Mouse (Mus musculus) large intestine, adult 2 months (tissue): ENCODE measurements around the gene Wdr86. TPM values are rescaled to one million over a fixed set of nuclear protein-coding genes. Genes with fewer than 3 reads are reported as not detected.
A peak's percentile ranks its signal among the peaks of the same experiment; 100 is the strongest.
"Not testable (repeated sequence)": the region's sequence is repeated elsewhere in the genome, so short reads cannot be mapped to it uniquely, and the experiment has no call there.

ENCODE experiments used
- DNase-seq: peaks from one replicate; pipeline ENCODE4 v3.0.0-alpha.2; 2012; ENCODE audit warnings: low read depth, low spot score
- WGBS: fragments of 180-500 bp; shearing (Covaris S2); methylation state at CpG from one replicate; pipeline ENCODE4 v1.1.7; 2018; 5-methylcytosine and 5-hydroxymethylcytosine counted together
- polyA plus RNA-seq: library from polyadenylated mRNA; depleted of rRNA; stranded (reverse); fragments of >200 nt; gene quantifications from 2 replicates; pipeline ENCODE4 v1.2.3, GENCODE M21; 2012; rRNA removed

The Wdr86 gene
- polyA plus RNA-seq: 0.62 and 1.3 TPM in 2 replicates

DNA sequence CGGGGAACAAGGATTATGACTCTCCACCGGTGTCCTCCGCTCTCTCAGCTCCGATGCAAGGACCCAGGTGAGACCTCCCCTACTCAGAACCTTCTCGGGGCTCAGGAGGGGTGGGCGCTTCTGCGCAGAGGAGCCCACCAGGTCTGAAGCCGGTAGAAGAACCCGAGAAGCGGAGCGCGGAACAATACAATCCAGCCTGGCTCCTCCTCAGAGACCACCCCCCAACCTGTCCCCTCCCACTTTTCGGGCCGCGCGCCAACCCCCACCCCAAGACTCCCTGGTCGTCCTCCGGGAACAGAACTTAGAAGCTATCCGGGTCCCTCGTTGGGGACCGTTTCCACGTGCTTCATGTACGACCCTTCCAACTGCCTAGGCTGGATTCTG is at the start of gene Wdr86:
Gene Wdr86 (minus strand): TSS at position 240 of the 384 bp plus-strand sequence.
- DNase-seq: no peak
- 4% methylated on average over 23 of the region's 23 CpGs for WGBS

DNA sequence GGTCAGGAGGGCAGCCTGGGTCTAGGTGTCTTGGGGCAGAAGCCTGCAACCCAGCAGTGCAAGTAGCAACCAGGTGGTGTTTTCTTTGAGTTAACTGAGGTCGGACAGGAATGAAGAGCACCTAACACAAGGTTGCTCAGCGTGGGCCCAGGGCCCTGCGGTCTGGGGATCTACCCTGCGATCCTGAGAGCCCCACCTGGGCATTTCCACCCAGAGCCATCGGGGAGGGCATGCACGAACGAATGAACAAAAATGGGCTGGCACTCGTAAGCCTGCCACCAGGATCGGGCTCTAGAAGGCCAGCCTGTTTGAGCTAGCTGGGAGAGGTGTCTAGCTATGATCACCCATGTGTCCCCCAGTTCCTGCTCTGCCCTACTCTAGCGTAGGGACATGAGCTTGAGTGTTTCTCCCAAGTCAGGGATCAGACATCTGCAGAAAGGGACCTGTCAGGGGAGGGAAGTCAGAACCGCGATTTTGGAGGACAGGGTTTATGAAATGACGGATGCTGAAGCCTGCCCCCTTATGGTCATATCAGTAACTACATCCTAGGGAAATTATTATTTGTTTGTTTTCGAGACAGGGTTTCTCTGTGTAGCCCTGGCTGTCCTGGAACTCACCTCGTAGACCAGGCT is 49.5 kb upstream of the Wdr86 start:
- WGBS: 51% methylated on average over 15 of the region's 15 CpGs
- no peak for DNase-seq

DNA sequence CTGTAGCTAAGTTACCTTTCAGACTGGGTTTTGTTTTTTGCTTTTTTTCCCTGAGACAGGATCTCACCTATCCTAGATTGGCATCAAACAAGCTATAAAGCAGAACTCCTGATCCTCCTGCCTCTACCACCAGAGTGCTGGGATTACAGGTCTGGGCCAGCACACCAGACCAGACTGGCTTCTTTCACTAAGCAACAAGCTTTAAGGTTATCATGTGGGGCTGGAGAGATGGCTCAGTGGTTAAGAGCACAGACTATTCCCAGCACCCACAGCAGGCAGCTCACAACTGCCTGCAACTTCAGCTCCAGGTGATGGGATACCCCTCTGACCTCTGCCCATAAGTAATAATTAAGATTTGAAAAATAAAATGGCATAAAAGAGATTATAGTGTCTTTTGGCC is 48.8 kb upstream of the Wdr86 start:
- DNase-seq: no peak

DNA sequence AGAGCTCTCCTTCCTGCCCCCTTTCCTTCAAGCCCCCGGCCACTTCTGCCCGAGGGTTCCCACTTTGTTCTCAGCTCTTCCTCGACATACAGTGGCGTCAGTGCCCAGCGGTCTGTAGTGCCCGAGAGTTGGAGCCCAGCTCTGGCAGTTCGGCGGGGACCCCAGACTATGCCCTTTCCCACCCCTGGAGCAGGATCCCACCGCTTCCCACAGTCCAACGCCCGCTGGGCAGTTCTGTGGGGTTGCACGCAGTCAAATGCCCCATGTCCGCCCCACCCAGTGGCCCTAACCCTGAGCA is 48.3 kb upstream of the Wdr86 start:
- WGBS: 71% methylated on average over 13 of the region's 13 CpGs

DNA sequence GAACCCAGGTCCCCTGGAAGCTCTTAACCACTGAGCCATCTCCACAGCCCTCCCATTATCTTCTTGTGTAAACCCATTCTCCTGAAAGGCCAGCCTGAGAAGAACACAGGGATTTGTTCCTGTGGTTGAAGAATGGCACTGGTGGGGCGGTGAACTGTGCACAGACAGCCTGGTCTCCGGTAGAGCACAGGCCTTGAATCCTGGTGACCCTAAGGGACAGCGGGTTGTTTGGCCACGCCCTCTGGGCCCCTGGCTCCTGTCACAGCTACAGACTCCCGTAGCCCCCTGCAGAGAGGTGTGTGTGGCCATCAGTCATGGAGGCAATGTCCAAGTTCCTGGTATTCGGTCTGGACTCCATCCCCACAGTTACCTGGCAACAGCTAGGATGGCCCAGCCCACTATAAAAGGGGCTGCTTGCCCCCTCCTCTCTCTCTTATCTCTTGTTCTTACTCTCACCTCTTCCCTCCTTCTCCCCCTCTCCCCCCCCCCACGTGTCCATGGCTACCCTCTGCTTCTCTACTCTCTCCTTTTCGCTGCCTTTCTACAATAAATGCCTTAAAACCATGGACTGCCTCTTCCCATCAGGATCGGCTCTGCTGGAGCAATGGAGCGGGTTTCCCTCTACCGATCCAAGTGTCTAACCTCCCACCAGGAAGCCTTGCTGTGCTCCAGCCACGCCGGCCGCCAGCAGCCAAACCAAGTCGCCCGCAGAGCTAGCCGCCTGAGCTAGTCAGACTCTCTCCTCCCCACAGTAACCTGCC is 47.7 kb upstream of the Wdr86 start:
- 53% methylated on average over 17 of the region's 17 CpGs for WGBS
- DNase-seq: no peak

More for the DNA sequence above, 48.3 kb upstream of the Wdr86 start:
- DNase-seq: no peak

DNA sequence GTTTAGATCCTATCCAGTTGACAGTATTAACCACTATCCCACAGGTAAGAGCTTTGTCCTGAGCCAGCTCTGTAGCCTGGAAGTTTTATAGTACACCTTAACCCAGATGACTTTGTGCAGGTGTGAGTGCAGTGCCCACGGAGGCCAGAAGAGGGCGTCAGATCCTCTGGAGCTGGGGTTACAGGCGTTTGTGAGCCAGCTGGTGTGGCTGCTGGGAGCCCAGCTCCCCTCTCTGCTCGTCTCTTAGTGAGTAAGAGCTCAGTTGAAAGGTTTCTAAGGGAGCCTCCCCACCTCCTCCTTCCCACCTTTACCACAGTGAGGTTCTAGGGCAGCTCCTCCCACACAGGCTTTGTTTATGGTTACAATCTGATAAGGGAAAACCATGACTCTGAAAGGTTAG is 46.2 kb upstream of the Wdr86 start:
- 55% methylated on average over 4 of the region's 4 CpGs for WGBS
- no peak for DNase-seq

DNA sequence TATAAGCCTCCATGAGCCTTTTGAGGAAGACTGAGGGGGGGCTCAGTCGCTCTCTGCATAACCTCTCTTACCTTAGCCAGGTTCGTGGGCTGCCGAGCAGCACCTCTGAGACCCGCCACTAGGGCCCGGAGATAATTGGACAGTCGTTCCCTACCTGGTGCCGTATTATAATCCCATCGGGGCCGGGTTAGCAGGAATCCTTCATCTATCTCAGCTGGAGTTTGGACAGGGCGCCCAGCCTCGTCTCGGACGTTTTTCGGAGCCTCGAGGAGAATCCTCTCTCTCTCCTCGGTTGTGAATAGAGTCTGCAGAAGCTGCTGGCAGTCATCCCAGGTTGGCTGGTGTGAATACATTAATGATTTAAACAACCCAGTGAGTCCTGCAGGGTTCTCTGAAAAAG is 44.0 kb upstream of the Wdr86 start:
- 85% methylated on average over 16 of the region's 16 CpGs for WGBS
- DNase-seq: not testable (repeated sequence)

DNA sequence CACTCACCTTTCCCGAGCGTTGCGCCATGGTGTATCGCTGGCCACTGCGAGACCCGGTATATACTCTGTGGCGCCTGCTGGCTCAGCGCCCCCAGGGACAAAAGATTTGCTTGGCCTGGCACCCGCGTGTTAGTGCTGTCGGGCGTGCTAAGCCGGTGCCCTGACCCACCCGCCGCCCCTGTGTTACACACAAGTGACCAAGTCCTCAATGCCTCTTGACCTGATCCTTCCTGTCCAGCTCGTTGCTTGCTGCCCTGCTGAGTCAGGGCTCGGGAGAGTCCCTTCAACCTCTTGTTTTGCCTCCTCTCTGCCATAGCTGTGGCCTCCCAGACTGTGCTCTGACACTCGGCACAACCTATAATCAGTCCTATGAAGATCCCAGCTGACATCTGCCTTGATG is 27.3 kb upstream of the Wdr86 start, which contains the start of gene Crygn:
Gene Crygn (minus strand): TSS at position 193 of the 400 bp plus-strand sequence.
- no peak for DNase-seq
- 68% methylated on average over 18 of the region's 18 CpGs for WGBS

DNA sequence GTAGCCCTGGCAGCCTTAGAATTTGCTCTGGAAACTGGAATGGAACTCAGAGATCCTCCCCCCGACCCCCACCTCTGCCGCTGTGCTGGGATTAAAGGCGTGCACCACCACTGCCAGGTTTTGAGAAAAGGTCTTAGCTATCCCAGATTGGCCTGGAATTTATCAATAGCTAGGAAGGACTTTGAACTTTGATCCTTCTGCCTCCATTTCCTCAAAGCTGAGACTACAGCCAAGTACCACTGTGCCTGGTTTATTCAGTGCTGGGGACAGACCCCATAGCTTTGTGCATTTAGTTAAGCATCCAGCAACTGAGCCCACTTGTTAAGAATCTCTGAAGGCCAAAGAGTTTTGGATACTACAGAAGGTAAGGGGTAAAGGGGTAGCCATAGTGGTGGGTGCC is 26.4 kb upstream of the Wdr86 start:
- no peak for DNase-seq
- WGBS: 52% methylated on average over 3 of the region's 3 CpGs

DNA sequence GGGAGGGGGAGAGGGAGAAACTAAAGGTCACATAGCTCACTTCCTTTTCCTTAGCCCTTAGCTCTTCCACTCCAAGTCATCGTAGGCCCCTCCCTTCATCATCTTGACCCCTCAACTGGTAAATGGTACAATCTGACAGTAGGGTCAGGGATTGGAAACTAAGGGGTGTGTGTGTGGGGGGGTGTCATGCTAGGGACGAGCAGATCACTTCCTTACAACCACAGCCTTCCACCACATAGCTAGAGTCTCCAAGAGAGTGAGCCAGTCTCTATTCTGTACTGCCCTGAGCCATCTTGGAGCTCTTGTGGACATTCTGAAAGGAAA is 21.6 kb upstream of the Wdr86 start:
- DNase-seq: no peak
- 0% methylated on average over 2 of the region's 2 CpGs for WGBS

DNA sequence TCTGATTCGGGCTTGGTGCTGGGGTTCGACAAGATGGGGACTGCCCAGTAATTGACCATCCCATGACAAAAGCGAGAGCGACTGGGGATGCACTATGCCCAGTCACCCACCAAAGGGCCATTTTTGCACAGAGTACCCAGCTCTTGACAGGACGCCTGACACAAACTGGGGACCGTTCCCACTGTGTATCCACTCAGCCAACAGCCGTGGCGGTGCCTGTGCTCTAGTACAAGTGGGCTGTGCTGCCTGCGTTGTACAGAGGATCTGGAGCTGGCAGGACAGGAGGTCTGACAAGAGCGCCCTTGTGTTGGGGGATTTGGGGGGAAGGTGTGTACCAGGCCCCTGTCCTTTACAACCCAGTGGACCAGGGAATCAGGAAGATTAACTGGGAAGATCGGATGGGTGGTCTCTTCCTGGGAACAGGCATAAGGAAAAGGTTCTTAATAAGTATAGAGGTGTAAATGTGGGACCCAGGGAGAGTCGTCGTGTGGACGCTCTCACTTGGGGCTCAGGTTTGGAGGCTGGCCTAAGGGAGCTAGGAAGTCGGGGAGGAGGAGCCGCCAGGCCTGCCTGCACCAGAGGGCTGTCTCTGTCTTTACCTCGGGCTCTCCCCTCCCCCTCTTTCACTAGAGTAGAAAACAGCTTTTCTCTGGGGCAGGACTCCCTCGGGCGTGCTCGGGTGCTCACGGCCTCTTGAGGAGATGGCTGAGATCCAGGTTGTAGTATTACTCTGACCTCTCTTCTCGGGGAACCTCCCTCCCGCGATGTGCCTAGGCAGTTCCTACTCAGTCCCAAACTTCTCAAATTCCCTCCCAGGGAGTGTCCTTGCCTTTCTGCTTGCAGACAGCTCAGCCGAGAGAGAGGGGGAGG is 21.0 kb upstream of the Wdr86 start:
- whole genome bisulfite sequencing: 2% methylated on average over 25 of the region's 25 CpGs
- DNase-seq: peak; percentile 32

DNA sequence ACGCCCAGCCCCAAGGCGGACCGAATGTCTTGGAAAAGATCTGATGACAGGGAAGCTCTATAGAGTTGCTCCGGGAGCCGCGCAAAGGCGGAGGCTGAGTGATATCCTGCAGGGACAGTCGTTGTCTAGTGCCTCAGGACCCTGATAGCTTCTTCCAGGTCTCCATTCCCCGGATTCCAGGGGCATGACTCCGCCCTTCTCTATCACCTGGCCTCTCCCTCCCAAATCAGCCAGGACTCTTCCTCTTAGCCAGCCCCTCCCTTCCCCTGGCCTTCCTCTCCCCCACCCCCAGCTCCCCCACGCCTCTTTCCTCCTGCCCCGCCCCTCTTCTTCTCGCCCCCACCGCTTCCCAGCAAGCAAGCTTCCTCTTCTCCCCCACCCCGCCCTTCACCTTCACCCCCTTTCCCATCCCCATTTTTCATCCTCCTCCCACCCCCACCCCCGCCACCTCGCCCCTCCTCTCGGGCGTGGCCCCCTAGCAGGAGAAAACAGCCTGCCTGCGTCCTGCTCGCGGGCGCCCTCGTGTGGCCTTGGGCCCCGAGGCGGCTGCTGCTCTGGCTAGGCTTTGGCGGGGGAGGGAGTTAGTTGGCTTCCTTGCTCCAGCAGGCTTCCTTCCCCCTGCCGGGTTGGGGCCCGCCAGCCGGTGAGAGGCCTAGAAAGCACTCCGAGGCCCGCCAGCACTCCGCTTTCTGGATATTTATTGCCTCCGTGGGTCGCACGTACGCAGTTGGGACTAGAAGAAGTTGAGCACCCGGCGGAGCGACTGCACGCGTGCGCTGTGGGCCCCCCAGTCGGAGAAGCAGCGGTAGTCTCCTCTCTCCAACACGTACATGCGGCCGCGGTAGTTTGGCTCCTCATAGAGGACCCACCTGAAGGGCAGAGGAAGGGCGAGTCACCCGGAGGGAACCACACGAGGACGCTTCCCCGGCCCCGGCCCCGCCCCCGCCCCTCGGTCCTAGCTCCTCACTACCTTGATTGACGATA is 20.1 kb upstream of the Wdr86 start:
- peak; percentile 73 for DNase-seq
- WGBS: 2% methylated on average over 59 of the region's 59 CpGs

DNA sequence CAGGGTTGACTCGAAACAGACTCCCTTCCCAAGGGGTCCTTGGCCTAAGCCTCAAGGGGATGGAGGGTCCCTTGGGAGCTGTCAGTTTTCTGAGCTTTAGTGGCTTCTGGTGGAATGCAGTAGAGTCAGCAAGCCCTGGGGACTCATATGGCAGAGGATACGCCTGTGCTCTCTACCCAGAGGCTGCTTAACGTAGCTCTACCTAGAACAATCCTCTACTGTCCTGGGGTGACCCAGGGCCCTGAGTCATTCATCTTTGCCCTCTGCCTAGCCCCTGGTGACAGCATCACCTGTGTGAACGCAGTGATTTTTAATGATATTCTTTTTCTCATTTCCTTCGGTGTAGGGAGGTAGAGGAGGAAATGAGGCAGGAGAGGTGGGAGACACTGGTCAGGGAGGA is 19.2 kb upstream of the Wdr86 start:
- no peak for DNase-seq
- 64% methylated on average over 5 of the region's 5 CpGs for WGBS

DNA sequence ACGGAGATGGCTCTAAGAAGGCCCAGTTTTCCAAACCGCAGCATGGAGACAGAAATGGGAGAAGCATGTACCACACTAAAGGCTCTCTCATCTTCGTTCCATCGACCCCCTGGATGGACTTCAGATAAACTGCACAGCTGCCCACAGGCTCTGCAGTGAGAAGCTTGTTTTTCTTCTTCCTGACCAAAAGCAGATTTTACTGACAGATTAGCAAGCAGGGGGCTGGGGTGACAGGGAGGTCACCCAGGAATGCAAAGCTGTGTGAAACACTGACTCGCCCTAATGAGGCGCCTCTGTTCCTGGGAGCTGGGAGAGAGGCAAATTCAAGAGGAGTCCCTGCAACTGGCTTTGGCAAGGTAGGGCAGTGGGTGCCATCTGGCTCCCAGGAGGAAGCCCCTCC is 17.0 kb upstream of the Wdr86 start:
- WGBS: 28% methylated on average over 6 of the region's 6 CpGs
- DNase-seq: no peak

DNA sequence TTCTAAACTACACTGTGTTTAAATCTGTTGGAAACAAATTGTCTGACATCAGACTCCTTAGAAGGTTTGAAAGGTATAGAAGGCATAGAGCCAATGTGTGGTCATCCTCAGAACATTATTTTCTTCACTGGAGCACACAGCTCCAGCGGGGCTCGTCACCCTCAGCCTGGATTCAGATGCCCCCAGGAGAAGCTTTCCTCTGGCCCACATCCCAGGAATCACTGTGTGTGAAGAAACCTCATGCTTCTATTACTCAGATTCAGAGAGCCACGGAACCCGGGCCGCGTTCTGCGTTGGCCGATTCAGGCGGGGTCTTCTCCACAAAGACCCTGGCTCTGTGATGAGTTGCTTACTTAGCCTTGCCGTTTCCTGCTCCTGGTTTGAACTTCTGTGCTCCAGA is 13.4 kb upstream of the Wdr86 start:
- DNase-seq: no peak
- WGBS: 89% methylated on average over 10 of the region's 10 CpGs

DNA sequence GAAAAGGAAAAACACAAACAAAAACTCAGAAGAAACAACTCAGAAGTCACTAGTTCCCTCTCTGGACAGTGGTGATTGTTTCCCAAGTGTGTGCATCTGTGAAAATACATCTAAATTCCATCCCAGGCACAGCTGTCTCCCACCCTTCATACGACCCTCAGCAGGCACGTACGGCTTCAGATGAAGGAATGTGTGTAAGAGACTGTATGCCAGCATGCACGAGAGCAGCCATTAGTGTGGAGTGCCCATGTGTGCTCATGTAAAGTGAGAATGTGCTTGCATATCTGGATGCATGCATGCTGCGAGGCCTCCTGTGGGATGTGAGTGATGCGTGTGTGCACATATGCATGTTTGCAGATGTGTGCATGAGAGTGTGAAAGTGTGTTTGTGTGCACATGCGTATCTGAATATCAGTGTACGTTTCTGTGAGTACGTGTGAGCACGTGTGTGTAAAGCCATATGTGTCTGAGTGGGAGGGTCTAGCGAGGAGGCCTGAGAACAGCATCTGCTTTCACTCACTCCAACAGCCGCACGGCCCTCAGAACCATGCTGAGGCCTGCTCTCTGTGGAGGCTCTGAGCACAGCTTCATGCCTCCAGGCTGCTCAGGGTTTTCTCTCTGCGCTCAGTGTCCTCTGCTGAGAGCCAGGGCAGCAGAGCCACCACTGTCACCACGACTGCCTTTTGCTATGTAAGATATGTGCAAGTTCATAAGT is 10.8 kb upstream of the Wdr86 start:
- WGBS: 81% methylated on average over 15 of the region's 15 CpGs
- DNase-seq: no peak

DNA sequence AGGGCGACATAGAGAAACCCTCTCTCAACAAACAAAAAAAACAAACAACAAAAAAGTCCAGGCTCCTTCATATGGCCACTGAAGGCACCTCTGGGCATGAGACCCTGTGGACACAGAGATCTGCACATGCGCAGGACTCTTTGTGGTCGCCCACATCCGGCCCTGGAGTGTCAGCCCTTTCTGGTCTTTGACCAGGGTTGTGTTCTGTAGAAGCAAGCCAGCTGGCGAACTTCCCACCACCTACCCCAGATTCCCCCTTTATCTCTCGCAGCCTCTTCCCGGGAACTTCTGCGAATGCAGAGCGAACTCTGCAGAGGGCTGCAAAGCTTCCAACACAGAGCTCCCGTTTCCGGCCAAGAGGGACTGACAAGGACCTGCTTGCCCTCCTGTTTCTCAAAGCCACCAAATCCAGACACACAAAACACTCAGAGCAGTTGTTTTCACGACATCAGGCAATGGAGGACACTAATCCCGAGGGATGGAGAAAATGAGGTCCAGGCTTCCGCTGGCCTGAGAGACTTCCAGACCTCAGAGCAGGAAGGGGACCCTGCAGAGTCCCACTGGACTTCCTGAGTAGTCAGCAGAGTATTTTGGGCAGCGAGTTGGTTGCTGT is 8.7 kb upstream of the Wdr86 start:
- WGBS: 46% methylated on average over 15 of the region's 15 CpGs
- no peak for DNase-seq

DNA sequence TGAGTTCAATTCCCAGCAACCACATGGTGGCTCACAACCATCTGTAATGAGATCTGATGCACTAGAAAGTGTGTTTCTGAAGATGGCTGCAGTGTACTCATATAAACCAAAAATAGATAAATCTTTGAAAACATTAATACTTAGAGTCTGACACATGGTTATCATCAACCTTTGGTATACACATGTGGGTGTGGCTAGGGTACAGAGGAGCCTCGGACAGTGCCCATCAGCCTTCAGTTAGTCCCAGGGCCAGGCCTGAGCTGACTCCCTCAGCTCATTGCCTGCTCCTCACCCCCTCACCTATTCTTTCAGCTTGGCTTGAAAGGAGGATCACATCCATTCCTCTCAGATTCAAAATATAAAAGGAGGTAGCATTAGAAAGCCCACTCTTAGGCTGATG is 8.0 kb upstream of the Wdr86 start:
- no peak for DNase-seq
- 47% methylated on average over 1 of the region's 1 CpGs for WGBS

DNA sequence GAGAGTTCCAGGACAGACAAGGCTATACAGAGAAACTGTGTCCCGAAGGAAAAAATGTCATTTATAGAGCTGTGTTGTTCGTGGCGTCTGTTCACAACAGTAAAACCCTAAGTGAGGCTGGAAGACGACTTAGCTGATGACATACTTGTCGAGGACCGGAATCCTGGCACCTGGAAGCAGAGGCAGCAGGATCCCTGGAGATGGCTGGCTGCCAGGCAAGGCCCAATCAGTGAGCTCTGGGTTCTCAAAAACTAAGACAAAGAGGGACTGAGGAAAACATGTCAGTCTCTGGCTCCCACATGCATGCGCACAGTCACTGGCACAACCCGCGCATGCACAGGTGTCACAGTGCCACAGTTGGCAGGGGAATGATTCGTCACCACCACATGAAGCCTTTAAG is 7.1 kb upstream of the Wdr86 start:
- WGBS: 91% methylated on average over 10 of the region's 10 CpGs
- DNase-seq: no peak
